Mouse (Mus musculus): ENCODE results near the gene Ier5. TPM values are rescaled to one million over a fixed set of nuclear protein-coding genes. Genes with fewer than 3 reads are reported as not detected.

The Ier5 gene
- total RNA-seq, 2 experiments from 2014 or later: 6.1 to 10.4 TPM

DNA sequence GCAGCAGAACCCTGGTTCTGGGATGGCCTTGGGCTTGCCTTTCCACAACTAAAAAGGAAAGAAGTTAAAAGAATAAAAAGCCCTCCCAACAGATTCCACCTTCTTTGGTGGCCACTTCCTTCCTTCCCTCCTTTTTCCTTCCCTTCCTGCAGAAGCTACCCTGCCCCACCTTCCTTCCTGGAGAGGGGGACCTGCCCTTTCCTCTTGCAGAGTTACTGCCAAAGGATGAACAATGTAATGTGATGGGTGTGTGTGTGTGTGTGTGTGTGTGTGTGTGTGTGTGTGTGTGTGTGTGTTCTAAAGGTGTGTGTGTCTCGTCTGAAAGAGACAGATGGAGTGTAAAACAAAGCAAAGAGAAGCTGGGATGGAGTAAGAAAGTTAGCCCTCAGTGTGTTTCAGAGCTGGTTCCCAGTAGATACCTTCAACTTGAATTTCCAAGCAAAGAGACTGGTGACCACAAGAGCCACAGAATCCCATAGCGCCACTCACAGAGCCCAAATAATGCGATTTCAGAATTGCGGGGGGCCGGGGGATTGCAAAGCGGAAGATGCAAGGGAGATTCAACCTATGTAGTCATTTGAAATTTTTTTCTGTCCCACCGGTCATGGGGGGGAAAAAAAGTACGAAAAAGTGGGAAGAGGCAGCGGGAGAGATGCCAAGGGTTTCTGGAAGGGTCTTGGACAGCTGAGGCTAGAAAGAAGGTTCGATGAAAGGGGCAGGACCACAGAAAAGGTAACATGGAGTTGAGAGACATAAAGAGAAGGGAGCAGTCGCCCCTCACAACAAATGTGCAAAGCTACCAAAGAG, 17.1 kb downstream of the Ier5 start:
- DNase-seq: peak in 1 of 2 experiments; percentile 49

DNA sequence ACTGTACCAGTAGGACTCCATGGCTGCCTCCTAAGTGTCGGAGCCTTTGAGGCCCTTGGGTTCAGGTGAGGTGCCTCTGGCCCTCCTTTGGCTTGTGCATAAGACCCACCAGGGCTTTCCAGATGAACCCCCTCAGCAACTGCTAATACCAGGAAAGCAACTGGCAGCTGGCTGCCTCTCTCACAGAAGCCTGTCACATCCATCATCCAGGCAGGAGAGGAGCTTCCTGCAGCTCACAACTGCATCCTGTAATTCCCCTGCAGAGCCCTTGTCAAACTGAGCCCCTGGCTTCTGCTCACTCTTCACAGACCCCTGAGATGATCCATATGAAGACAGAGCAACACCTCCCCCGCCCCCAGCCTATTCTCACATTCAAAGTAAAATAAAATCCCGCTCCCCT, 21.8 kb downstream of the Ier5 start:
- no peak for DNase-seq

DNA sequence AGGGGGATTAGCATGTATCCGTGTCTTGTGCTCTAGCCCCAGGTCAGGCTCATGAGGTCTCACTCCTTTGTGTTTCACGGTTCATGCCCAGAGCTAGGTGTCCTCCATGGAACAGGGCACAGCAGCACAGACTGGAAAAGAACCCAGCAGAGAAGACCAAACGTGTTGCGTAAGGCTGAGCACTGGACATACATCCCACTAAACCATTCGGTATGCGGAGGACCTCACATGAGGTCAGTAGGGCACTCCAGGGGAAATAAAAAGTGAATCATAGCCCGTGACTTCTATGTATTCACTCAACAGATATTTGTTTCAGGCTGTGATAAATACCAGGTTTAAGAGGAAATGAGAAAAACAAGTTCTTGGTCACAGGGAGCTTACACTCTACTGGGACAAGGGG, 23.6 kb downstream of the Ier5 start:
- no peak for DNase-seq

DNA sequence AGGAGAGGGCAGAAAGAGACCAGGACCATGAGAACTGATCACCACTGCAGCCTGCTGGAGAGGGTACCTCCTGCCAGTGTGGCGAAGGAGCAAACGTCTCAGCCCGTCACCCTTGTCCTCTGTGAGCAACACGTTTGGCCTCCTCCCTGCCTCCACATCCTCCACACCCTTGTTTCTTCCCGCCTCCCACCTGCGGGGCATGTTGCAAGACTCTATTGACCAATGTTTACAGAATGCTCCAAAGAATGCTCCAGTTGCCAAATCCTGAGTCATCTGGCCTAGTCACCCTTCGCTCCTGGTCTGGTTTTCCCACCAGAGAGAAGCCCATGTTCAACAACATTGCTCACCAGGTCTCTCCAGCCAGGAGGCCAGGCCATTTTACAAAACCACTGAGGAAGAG, 24.6 kb downstream of the Ier5 start:
- DNase-seq: peak; percentile 62 to 64

DNA sequence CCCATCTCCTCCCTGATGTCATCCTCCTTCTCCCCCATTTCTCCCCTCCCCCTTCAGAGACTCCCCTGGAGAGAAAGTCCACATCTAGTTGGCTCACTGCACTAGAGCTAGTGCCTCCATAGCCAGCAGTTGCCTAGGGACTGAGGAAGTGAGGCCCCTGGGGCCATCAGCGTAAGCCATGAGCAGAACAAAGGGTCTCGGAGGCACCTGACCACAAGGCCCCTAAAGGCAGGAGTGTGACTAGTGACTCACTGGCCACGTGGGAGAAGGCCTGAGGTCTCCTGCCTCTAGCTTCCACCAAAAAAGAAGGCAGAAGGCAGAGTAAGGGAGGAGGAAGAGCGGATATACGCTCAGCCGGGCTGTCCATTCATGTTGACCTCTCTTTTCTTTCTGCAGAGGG, 25.5 kb downstream of the Ier5 start:
- DNase-seq: no peak

DNA sequence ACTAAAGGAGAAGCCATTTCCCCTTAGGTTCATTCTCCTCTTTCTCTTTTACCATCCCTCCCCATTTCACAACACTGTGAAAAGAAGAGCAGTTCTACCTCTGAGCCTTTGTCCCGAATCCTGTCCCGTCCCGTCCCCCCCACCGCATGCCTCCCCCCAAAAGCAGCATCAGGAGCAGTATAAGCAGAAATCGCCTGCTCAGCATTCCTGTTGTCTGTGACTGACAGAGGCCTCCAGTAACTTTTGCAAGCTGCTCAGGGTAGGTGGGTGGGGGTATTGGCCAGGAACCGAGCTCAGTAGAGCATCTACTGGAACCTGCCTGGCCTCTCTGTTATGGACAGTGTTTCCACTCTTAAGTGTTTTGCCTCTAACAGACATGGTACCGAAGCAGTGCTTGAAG, 26.3 kb downstream of the Ier5 start:
- no peak for DNase-seq

DNA sequence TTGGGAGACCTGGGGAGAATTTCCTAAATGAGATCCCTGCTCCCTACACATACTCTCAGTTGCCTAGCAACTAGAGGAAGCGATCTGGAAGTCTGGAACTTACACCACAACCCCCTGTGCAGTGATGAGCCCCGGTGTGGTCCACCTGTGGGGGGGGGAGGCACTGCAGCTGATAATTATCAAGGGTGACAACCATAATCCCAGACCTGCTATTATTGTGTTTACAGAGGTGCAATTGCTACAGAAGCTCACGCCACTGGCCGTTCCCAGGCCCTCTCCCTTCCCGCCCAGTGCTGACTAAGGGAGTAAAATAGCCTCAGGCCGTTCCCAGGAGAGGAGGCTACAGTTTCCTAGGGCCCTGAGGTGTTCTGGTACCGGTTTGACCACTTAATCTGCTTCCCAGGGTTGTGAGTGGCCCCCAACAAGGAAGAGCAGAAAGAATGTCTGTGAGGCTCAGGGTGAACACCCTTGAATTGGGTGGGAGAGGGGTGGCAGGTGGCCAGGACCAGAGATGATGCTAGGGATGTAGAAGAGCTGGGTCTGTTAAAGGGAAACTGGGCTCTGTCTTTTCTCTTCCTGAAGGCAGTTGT, 28.1 kb downstream of the Ier5 start:
- DNase-seq: no peak

DNA sequence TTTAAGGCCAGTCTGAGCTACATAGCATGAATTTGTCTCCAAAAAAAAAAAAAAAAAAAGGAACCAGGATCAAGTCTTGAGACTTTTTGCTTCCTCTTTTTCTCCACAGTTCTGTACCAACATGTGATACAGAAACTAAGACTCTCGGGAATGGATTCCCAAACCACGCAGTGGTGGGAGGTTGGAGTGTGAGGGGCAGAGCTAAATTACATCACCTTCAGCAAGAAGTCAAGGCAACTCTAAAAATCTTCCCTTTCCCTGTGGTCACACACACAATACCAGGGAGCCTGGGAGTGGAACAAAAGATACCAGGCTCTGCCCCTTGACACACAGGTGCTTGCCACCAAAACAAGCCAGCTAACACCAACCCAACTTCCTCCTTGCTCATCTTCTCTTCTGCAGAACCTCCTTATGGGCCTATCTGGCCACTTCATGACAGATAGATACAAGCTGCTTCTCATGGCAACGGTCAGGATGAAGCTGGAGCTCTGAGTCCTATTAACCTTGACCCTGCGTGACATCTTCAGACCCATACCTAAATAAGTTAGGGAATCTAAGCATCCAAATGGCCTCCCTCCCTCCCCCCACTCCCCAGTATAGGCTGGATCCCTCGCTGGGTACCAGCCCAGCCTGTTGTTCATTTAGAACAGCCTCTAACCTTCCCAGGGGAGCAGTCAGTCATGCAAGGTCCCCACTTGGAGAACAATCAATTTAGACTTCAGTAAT, 28.7 kb downstream of the Ier5 start:
- no peak for DNase-seq

DNA sequence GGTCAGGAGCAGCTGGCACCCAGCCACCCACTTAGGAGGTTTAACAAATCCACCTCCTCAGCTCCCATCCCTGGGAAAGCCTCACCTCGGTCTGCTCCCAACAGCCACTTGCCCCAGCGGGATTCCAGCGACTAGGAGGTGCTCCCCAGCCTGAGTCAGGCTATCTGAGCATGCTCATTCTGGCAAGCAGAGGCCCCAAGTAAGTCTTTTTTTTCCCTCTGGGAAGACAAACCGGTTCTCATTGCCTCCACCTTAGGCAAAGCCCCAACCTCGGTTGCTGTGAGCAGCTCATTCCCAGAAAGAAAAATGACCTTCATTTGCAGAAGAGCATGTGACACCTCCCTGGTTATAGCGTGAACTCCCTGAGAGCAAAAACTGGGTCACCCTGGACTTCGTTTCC, 29.7 kb downstream of the Ier5 start:
- no peak for DNase-seq

DNA sequence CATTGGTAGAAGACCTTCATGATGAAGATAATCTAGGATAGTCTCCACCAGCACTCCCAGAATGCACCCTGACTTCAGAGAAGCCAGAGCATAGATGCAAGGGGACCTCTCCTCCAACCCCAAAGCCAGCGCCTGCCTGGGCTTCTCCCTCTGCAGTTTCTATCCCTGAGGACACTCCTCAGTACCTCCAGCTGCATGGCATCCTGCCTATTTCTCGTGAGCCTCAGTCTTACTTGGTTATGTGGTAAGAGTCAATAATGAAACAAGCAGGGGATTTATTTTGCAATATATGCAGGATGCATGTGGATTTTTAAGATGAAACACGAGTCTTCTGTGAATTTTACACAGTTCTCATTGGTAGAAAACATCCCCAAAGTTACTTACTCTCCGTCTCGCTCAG, 33.2 kb downstream of the Ier5 start:
- no peak for DNase-seq

DNA sequence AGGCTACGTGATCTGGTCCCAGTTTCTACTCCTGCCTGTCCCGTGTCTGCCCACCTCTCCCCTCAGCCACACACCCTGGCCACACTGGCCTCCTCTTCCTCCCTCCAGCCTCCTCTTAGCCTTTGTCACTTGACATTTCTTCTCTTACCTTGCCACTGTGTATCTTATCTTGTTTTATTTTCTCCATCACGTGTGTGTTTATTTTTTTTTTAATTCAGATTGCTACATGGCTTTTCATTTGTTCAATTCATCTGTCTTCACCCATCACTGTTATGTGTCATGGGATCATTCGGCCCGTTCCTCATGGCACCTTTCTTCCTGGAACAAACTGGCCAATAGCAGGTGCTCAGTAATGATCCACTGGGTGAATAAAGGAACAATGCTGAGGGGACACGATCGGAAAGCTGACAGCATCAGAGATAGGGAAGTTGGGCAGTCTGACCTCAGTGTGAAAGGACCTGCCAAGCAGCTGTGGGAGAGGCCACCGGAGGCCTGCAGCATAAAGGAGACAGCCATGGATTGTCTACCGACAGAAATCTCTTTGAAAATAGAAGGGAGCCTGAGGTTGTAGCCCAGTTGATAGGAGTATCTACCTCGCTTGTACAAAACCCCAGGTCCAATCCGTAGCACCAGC, 34.3 kb downstream of the Ier5 start:
- DNase-seq: no peak

DNA sequence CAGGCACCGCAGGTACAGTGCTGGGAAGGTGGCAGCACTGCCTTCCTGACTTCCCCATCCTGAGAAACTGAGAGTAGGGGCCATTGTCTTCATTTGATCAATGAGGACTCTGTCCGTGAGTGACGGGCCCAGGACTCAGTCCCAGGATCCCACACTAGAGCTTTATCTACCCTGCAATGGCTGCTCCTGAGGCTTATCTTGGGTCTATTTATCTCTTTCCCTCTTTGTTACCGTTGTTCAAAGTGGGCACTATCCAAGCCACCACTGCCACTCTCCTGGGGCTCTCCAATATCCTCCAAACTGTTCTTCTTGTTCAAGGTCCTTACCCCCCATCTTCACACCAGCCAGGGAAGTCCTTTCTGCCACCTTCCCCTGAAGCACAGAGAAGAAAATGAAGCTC, 34.8 kb downstream of the Ier5 start:
- no peak for DNase-seq

DNA sequence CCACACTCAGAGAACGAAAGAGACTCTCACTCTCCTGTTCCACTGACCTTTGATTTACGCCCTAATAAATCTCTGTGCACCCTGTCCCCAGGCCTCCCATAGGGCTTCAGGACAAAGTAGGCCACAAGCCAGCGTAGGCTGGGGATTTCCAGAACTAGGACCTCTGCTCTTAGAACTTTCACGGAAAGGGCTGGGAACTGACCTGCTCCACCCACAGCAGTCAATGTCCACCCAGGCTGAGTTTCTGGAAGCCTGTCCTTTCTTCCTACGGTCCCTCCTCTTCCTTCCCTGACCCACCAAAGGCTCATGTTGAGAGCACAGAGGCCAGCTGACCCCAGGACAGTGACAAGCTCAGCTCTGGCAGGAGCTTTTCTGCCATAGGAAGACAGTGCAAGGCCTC, 35.3 kb downstream of the Ier5 start:
- peak; percentile 43 to 68 for DNase-seq

DNA sequence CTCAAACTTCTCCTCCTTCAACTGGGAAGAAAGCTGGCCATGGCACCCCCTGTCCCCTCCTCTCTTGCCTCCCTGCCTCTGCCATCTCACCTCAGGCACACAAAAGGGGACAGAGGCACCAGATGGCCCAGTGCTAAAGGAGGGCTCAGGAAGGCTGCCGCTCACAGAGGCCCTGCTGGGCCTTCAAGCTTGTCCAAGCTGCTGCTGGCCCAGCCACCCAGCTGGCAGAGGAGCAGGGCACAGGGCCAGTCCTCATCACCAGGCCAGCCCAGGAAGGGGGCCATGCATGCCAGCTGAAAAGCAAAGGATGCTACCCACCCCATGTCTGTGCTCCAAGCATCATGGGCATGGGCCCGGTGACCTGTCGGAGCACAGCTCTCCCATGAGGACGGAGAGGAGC, 36.5 kb downstream of the Ier5 start:
- no peak for DNase-seq

DNA sequence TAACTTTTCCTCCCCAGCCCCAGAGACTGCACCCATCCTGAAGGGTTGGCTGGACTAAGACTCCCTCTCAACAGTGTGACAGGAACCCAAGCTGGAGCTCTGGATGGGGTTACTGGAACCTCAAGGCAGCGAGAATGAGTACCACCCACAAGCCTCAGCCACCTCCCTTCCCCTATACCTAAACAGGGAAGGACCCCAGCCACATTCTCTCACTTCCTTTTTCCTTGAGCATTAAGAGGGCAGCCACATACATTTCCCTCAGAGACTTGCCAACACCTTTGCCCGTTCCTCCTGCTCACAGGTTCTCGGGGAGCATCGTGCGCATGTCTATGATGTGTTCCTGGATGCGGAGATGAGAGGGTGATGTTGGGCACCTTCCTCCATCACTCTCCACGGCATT, 37.4 kb downstream of the Ier5 start:
- no peak for DNase-seq

DNA sequence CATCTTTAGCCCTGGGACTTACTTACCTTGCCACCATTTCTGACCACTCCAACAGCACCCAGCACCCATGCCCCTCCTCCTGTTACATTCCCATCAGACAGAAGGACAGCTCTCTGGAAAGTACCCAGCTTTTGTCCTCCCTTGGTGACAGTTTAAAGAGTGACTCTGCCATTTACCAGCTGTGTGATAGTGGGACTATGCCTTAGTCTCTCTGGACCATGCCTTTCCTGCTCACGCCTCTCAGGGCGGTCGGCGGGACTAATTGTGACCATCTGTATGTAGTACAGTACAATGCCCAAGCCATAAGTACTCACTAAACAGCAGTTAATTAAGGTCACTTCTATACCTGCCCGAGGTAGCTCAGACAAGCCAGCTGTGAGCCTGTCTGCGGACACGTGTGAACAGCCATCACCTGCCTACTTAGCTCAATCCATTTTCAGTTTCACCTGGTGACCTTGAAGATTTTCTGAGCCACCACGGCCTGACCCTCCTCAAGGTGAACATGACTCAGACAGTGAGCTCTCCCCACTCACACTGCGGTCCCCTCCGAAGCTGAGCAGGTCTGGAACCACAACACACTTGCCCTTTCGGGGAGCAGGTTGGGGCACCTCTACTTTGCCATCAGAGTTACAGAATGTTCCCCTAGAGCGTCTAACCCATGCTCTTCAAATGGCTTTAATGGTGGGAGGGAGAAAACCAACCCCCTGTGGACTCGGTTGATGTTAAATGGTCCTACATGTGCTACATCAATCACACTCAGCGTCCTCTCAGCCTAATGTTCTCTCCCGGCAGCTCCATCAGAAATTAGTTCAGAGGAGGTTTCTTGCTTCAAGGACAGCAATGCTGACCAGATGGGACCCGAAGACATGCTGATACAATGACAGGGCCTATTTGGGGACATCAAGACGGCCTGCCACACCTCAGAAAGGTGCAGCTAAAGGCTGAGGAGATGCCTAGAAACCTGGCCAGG, 38.3 kb downstream of the Ier5 start:
- DNase-seq: no peak

DNA sequence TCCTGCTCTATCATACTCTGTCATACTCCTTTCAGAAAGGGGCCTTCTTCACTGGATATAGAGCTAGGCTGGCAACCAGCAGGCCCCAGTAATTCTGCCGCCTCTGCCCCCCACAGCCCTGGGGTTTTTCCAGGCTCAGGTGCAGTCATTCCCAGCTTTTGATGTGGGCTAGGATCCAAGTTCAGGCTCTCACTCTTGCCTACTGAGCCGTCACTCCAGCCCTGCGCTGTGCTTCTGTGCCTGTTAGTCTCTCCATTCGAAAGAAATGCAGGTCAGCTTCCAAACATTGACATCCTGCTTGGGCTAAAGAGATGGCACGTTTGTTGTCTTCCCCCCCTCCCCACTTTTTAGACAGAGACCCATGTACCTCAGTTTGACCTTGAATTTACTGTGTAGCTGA, 39.2 kb downstream of the Ier5 start:
- DNase-seq: no peak

DNA sequence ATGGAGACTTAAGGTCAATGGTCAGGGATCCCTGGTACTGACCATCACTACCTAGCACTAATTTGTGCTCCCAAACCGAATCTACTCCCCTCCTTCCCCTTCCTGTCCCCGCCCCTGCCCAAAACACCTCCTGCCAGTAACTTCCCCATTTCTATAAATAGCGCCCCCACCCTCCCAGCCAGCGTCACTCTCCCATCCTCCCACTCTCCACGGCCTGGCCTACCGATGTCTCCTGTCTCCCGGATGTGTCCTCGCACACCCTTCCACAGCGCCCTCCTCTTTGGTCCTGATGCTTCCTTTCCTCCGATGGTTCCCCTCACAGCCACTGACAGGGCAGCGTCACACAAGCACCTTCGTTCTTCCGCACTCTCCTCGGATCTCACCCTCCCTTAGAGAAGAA, 39.9 kb downstream of the Ier5 start:
- peak; percentile 48 to 76 for DNase-seq

DNA sequence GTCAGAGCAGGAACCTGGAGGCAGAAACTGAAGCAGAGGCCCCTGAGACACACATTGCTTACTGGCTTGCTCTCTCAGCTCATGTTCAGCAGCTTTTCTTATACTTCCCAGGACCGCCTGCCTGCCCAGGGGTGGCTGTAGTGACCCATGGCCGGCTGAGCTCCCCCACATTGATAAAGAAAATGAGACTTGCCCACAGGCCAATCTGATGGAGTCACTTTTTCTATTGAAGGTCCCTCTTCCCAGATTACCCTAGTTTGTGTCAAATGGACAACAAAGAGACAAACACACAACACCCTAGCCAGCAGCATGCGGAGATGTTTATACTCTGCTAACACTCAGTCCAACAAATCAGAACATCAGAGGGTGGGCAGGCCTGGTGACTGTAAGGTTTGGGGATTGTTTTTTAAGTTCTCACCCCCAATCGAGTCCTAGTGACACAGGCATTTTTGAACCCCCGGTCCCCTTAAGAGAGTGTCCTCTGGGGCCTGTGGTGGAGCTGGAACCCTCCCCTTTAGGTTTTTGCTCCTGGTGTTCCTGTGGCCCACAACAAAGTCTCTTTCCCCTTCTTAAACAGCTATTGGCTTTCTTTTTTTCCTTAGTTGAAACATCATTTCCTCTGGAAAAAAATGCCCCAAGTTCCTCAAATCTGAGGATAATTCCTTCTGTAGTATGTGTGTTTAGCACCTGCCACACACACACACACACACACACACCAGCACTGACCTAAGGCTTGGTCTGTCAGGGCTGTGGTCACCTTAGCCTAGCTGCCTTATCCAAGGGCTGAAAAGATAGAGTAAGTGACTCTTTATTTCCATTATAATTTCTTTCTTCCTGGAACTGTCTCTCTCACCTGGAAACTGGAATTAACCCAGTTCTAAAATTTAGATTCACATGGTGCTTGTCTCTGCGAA, 41.1 kb downstream of the Ier5 start:
- no peak for DNase-seq

DNA sequence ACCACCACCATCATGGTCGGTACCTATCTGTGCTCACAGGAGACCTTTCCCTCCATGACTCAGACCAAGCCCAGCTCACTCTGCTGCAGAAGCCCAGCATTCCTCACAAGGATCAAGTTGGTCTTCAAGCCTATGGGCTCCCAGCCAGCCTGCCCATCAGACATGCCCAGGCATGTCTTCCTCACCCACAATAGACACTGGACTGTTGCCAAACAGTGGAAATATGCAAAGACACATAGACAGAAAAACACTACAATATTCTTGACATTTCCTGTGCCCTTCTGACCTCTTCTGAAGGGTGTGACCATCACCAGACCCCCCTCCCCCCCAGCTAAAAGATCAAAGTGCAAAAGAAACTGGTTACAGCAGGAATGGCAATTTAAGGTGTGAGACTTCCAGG, 43.3 kb downstream of the Ier5 start:
- no peak for DNase-seq

DNA sequence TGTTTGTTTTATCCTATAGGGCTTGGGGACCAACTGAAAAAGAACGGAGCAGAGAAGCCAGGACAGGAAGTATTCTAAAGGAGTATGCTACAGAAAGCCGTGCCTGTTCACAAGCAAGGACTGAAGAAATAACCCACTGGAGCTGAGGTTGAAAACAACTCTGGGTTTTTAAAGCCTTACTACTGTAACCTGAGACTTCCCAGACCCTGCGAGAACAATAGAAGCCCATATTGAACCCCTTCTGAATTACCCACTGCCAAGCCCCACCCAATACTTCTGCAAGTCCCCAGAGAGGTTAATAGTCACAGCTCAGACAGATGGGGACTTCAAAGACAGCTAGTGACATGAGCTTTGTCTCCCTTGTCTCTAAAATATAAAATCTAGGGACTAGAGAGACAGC, 44.4 kb downstream of the Ier5 start:
- no peak for DNase-seq
